Mouse (Mus musculus) liver, adult 2 months (tissue): ENCODE data around the gene Utrn. TPM values are rescaled to one million over a fixed set of nuclear protein-coding genes. Genes with fewer than 3 reads are reported as not detected.

Experiments
- DNase-seq: peaks from one replicate; pipeline ENCODE4 v3.0.0-alpha.2; 2011; ENCODE audit warnings: low read depth, low spot score; ENCODE audit errors: extremely low read depth
- H3K27ac ChIP-seq: fragments of 200-500 bp; replicated peaks from 2 replicates; pipeline ENCODE4 v1.5.1; 2012; ENCODE audit warnings: low read depth, mild to moderate bottlenecking, control low read depth, inconsistent platforms, low read length; ENCODE audit not compliant: insufficient read depth
- H3K27me3 ChIP-seq: fragments of 200-500 bp; 2 replicates; pipeline ENCODE4 v1.6.1; 2012; ENCODE audit warnings: mild to moderate bottlenecking, moderate library complexity, low read length, inconsistent platforms; ENCODE audit not compliant: control insufficient read depth, insufficient read depth
- H3K36me3 ChIP-seq: fragments of 200-500 bp; 2 replicates; pipeline ENCODE4 v1.6.1; 2012; ENCODE audit warnings: low read length, inconsistent platforms; ENCODE audit not compliant: control insufficient read depth, insufficient read depth
- H3K4me1 ChIP-seq: fragments of 200-500 bp; 2 replicates; pipeline ENCODE4 v1.6.1; 2011; ENCODE audit warnings: low read length; ENCODE audit not compliant: control insufficient read depth, insufficient read depth
- H3K4me3 ChIP-seq: fragments of 200-500 bp; 2 replicates; pipeline ENCODE4 v1.5.1; 2011; ENCODE audit warnings: low read depth, mild to moderate bottlenecking, control low read depth, low read length, moderate library complexity; ENCODE audit not compliant: insufficient read depth
- H3K79me2 ChIP-seq: fragments of 200-500 bp; 2 replicates; pipeline ENCODE4 v1.6.1; 2012; ENCODE audit warnings: inconsistent platforms, mild to moderate bottlenecking, low read length, moderate library complexity; ENCODE audit not compliant: control insufficient read depth, insufficient read depth
- H3K9ac ChIP-seq: fragments of 200-500 bp; 2 replicates; pipeline ENCODE4 v1.6.1; 2012; ENCODE audit warnings: low read depth, mild to moderate bottlenecking, control low read depth, inconsistent platforms, low read length
- CTCF ChIP-seq: fragments of 200-500 bp; IDR thresholded peaks from 2 replicates; pipeline ENCODE4 v1.5.1; 2011; ENCODE audit warnings: low read depth, low read length, control low read depth
- POLR2A ChIP-seq: fragments of 200-500 bp; IDR thresholded peaks from 2 replicates; pipeline ENCODE4 v1.6.1; 2011; ENCODE audit warnings: low read length, control low read depth; ENCODE audit not compliant: insufficient read depth; ENCODE audit errors: extremely low read depth
- WGBS: fragments of 180-500 bp; shearing (Covaris S2); methylation state at CpG from one replicate; pipeline ENCODE4 v1.1.7; 2018; 5-methylcytosine and 5-hydroxymethylcytosine counted together
- polyA plus RNA-seq: library from polyadenylated mRNA; depleted of rRNA; stranded (reverse); fragments of >200 nt; gene quantifications from 2 replicates; pipeline ENCODE4 v1.2.3, GENCODE M21; 2012
- total RNA-seq: library from RNA; depleted of rRNA; stranded (reverse); fragments of >200 nt; gene quantifications from 2 replicates; pipeline ENCODE4 v1.2.3, GENCODE M21; 2014

The Utrn gene
- total and polyA plus RNA-seq, 2 experiments, result 5.9 to 25.7 TPM

DNA sequence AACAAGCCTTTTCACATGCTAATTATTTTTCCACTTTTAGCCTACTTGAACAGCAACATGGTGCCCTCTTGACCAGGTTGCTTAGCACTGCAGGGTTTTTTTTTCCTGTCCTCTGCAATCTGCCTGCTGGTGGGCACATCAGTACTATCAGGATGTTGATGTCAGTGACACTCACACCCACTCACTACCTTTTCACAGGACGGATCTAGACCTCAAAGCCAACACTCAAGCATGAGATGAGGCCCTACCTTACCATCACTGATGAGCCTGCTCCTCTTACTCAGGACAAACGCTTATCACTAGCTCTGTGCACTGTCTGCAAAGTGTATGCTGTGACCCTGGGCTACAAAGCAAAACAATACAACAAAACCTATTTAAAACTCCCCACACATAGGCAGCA is 63.3 kb downstream of the Utrn start:
- no peak for DNase-seq
- H3K9ac ChIP-seq, result no peak overlapping the region
- WGBS, result 82% methylated on average over 2 of the region's 2 CpGs
- no peaks in the 10 kb centered on the region for H3K27me3 ChIP-seq
- peaks cover 28% of the 10 kb centered on the region for H3K79me2 ChIP-seq
- H3K4me1 ChIP-seq, result peaks cover 4% of the 10 kb centered on the region
- no peak overlapping the region for H3K4me3 ChIP-seq
- H3K36me3 ChIP-seq, result no peaks in the 10 kb centered on the region
- H3K27ac ChIP-seq, result no peak overlapping the region
- TF ChIP-seq POLR2A (no peak), CTCF (no peak)

DNA sequence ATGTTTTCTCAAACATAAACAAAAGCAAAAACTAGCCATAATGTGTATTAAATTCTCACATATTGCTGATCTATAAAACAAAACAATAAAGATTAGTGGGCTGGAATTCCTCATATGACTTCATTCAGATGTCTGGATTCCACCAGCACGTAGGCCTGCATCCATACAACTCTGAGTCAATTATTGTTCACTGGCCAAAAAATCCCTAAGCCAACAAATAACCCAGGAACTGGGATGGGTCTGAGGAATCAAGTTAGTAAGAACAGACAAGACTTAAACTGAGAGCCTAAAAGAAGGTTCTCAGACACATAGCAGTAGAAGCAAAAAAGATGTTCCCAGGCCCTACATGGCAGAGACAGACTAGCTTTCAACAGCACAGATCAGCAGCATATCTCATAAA is 65.2 kb downstream of the Utrn start:
- WGBS, result 22% methylated on average over 1 of the region's 1 CpGs
- TF ChIP-seq CTCF (no peak), POLR2A (no peak)
- Histone ChIP-seq H3K36me3 (no peaks in the 10 kb centered on the region), H3K9ac (no peak overlapping the region), H3K27me3 (no peaks in the 10 kb centered on the region), H3K4me1 (no peaks in the 10 kb centered on the region; the same call in 1 of the 2 replicates), H3K79me2 (peaks cover 30% of the 10 kb centered on the region), H3K27ac (no peak overlapping the region), H3K4me3 (no peak overlapping the region)
- DNase-seq, result no peak

DNA sequence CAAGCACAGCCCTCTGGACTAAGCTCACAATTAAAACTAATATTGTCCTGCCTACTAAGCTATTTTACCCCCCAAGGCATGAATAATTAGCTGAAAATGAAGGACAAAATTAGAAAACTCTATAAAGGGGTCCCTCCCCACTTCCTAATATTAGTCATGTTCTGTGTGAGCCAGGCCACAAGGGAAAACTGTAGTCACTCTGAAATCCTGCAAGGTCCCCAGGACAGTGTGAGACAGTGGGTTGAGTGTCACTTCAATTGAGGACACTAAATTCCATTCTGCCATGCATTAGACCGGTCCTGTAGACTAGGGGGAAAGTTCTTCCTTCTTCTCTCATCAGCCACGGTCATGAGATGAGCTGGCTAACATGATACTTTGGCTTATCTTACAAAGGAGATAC is 69.7 kb downstream of the Utrn start:
- Histone ChIP-seq H3K79me2 (peaks cover 15% of the 10 kb centered on the region), H3K4me3 (no peak overlapping the region), H3K27ac (no peak overlapping the region), H3K36me3 (no peaks in the 10 kb centered on the region), H3K27me3 (no peaks in the 10 kb centered on the region), H3K4me1 (peaks cover 3% of the 10 kb centered on the region; the same call in 1 of the 2 replicates), H3K9ac (no peak overlapping the region)
- TF ChIP-seq CTCF (no peak), POLR2A (no peak)
- WGBS, result 90% methylated on average over 2 of the region's 2 CpGs
- no peak for DNase-seq

DNA sequence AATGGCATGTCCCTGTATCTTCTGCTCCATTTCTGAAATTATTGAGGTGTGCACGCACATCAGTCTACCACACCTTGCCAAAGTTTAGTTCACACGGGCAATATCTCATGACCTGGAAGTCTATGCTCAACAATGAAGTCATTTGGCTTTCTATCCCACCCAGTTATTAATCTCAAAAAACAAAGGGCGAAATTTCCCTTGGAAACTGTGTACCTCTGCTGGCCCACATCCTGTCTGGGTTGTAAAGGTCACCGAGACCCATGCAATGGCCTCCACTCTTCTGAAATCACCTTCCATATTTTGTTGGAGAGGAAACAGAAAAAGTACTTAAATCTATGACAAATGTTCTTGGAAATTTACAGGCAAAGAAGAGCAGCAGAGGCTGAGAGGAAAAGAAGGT is 70.9 kb downstream of the Utrn start:
- TF ChIP-seq CTCF (no peak), POLR2A (no peak)
- Histone ChIP-seq H3K27ac (no peak overlapping the region), H3K4me1 (peaks cover 3% of the 10 kb centered on the region; the same call in 1 of the 2 replicates), H3K79me2 (peaks cover 15% of the 10 kb centered on the region), H3K9ac (no peak overlapping the region), H3K27me3 (no peaks in the 10 kb centered on the region), H3K36me3 (no peaks in the 10 kb centered on the region), H3K4me3 (no peak overlapping the region)
- WGBS, result 83% methylated on average over 4 of the region's 4 CpGs
- DNase-seq, result no peak

DNA sequence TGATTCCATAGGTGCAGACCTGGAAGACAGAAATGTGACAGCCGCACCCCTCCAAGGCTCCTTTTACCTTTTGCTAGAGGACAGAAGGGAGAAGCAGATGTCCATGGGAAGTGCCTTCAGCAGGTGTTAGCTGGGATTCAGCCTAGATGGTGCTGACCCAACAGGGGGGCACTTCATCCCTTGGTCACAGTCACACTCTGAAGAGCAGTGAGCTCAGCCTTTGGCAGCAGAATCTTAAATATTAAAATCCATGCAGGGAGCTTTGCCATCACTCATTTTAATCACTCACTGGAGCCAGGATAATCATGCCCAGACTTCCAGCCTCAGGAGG is 72.7 kb downstream of the Utrn start:
- 89% methylated on average over 1 of the region's 1 CpGs for WGBS
- no peaks in the 10 kb centered on the region for H3K27me3 ChIP-seq

DNA sequence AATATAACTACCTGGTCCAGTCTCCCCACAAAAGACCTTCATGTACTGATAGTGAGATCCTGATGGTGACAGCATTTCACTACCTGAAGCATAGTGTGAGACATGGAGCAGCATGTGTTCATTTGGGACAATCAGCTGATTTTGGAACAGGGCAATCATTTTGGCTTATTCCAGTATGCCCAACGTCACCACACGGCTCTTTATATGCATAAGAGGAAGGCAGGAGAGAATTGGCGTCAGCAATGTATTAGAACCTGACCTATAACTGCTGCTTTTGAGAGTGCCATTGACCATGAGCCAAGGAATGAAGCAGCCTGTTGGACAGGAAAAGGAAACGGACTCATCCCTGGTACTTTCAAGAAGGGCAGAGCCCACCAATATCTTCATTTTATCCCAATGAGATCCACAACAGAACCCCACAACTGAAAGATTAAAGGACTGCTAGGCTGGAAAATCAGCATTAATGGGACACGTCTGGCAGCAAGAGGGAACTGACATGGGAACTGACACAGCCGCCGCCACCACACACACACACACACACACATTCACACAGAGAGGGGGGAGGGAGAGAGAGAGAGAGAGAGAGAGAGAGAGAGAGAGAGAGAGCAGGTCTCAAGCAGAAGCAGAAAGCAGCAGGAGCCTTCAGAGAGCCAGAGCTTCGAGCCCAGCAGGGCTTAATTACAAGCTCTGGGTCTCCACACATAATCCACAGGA is 73.2 kb downstream of the Utrn start:
- 73% methylated on average over 8 of the region's 8 CpGs for WGBS
- no peak for TF ChIP-seq POLR2A
- no peak for TF ChIP-seq CTCF
- H3K36me3 ChIP-seq, result no peaks in the 10 kb centered on the region
- no peak for DNase-seq
- no peak overlapping the region for H3K9ac ChIP-seq
- H3K79me2 ChIP-seq, result peaks cover 11% of the 10 kb centered on the region
- H3K27ac ChIP-seq, result no peak overlapping the region
- peaks cover 3% of the 10 kb centered on the region; the same call in 1 of the 2 replicates for H3K4me1 ChIP-seq
- no peaks in the 10 kb centered on the region for H3K27me3 ChIP-seq
- H3K4me3 ChIP-seq, result no peak overlapping the region

More for the DNA sequence above, 72.7 kb downstream of the Utrn start:
- no peak for DNase-seq
- TF ChIP-seq POLR2A (no peak), CTCF (no peak)
- H3K4me1 ChIP-seq, result peaks cover 3% of the 10 kb centered on the region; the same call in 1 of the 2 replicates
- H3K27ac ChIP-seq, result no peak overlapping the region
- H3K79me2 ChIP-seq, result peaks cover 14% of the 10 kb centered on the region
- no peak overlapping the region for H3K9ac ChIP-seq
- H3K36me3 ChIP-seq, result no peaks in the 10 kb centered on the region
- H3K4me3 ChIP-seq, result no peak overlapping the region
